Mouse (Mus musculus) layer of hippocampus, adult 11-12 months (tissue): Measurements from ENCODE around the gene Ovch2.

Experiments used
- DNase-seq: peaks from one replicate; pipeline ENCODE4 v3.0.0; 2022; ENCODE audit warnings: low spot score

Gene Ovch2

DNA sequence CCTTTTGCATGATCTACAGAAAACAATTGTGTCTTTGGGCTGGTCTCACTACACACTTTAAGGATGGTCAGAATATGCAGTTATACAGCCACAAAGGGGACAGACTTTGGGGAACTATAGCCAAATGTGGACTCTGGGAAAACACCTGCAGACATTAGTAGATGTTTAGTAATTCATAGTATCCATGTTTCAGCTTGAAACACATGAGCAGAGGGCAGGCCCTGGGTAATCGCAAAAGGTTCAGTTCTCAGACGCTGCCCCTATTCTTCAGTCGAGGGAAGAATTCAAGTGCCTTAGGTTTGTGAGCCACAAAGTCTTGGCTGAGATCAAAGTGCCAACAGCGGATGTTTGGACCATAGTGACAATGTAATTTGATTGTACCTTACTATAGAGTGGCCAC lies 56.6 kb downstream of the Ovch2 start:
- DNase-seq, result no peak

DNA sequence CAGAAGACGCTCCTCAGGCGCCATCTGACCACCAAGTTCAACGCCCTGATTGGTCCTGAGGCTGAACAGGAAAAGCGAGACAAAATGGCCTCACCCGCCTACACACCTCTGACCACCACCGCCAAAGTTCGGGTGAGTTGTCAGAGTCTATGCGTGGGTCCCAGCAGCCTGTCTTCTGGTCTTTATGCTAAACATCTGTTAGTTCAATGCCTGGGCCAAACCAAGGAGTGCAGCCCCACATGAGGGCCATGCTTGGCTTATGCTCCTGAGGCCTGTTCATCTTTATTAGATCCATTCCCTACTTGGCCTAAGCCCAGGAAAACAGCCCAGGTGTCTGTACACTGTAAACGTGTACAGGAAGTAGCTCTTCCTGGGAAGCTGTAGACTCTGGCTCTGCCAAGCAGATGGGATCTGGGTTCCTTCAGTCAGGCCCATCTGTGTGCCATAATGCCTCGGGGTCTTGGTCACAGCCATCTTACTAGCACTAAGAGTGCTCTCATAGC lies 58.0 kb downstream of the Ovch2 start:
- DNase-seq, result no peak

DNA sequence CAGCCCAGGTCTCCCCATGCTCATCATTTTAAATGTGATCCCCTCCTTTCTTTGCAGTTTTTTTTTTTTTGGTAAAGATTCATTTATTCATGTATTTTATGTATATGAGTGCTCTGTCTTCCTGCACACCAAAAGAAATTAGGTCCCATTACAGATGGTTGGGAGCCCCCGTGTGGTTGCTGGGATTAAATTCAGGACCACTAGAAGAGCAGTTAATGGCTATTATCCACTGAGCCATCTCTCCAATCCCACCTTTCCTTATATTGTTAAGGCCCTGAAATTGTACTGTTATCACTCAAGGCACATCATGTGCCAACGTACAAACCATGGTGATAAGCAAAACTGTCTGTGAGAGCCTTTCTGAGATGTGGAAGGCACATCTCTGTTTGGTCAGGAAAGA lies 62.3 kb downstream of the Ovch2 start:
- DNase-seq, result peak; percentile 45

DNA sequence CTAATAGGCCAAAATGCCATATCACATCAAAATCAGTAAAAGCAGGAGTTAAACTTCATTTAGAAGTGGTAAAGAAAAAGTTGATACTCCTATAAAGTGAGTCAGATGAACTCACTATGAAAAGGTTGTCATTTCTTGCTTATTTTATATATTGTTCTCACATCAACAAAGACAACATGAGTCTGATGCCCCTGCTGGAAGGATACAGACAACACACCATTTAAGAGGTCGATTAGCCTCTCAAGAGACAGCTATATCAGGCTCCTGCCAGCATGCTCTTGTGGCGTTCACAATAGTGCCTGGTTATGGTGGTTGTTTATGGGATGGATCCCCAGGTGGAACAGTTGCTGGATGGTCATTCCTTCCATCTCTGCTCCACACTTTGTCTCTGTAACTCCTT lies 67.8 kb downstream of the Ovch2 start:
- DNase-seq, result no peak
